Mouse (Mus musculus) C2C12 (cell line): Measurements from ENCODE around the gene Cd55b. TPM values are rescaled to one million over a fixed set of nuclear protein-coding genes. Genes with fewer than 3 reads are reported as not detected.

Experiments used
- H3K27me3 ChIP-seq: one replicate; pipeline ENCODE4 v1.6.1; 2011; ENCODE audit not compliant: control insufficient read depth, insufficient read depth, insufficient read length
- H3K36me3 ChIP-seq: one replicate; pipeline ENCODE4 v1.6.1; 2011; ENCODE audit not compliant: control insufficient read depth, insufficient read depth
- H3K4me3 ChIP-seq: one replicate; pipeline ENCODE4 v1.5.1; 2011; ENCODE audit warnings: mild to moderate bottlenecking, control low read depth; ENCODE audit not compliant: poor library complexity, insufficient read depth, severe bottlenecking
- H3K79me2 ChIP-seq: one replicate; pipeline ENCODE4 v1.6.1; 2011; ENCODE audit not compliant: control insufficient read depth, insufficient read depth
- H3K79me3 ChIP-seq: one replicate; pipeline ENCODE4 v1.6.1; 2011; ENCODE audit warnings: low read depth, control low read depth
- H3ac ChIP-seq: one replicate; pipeline ENCODE3; 2011; ENCODE audit warnings: low read depth; ENCODE audit not compliant: control insufficient read depth, insufficient read length
- CEBPB ChIP-seq: IDR thresholded peaks from one replicate; pipeline ENCODE4 v1.6.1; 2011; ENCODE audit warnings: low read depth, mild to moderate bottlenecking, control low read depth, moderate library complexity
- CTCF ChIP-seq: IDR thresholded peaks from one replicate; pipeline ENCODE4 v1.5.1; 2011; ENCODE audit not compliant: control insufficient read depth, insufficient read depth, insufficient read length
- FOSL1 ChIP-seq: IDR thresholded peaks from one replicate; pipeline ENCODE4 v1.8.0; 2011; ENCODE audit warnings: mild to moderate bottlenecking, low read length; ENCODE audit not compliant: poor library complexity, insufficient read depth, severe bottlenecking
- MAX ChIP-seq: IDR thresholded peaks from one replicate; pipeline ENCODE4 v1.6.1; 2011; ENCODE audit warnings: mild to moderate bottlenecking, control low read depth
- MYOD1 ChIP-seq: IDR thresholded peaks from one replicate; pipeline ENCODE4 v1.6.1; 2011; ENCODE audit warnings: low read depth; ENCODE audit not compliant: control insufficient read depth, insufficient read length
- MYOG ChIP-seq: IDR thresholded peaks from one replicate; pipeline ENCODE4 v1.6.1; 2011; ENCODE audit not compliant: control insufficient read depth, insufficient read length; ENCODE audit errors: extremely low read depth
- USF1 ChIP-seq: IDR thresholded peaks from one replicate; pipeline ENCODE4 v1.6.1; 2011; ENCODE audit warnings: low read depth, mild to moderate bottlenecking, control low read depth, moderate library complexity
- long read RNA-seq, 2 experiments: library from polyadenylated mRNA; unstranded; transcript quantifications; one replicate each; pipeline ENCODE4 v2.0.0; 2019 to 2020
- polyA plus RNA-seq: library from polyadenylated mRNA; unstranded; fragments of >200 nt; fragmentation: generic; extraction: Trizol; gene quantifications from one replicate; pipeline ENCODE4 v1.2.1, GENCODE M21; 2012; ENCODE audit warnings: missing spikeins

Cd55b gene
- polyA plus RNA-seq, result not detected
- long read RNA-seq, experiment 1, result 0 reads
- long read RNA-seq, experiment 2, result 0 reads

GRCm38 (mm10) chr1:130422664-130423111, at the start of gene Cd55b:
Cd55b (minus strand) TSS chr1:130423009.
- H3K79me3 ChIP-seq, result no peaks in the 10 kb centered on the region
- no peaks in the 10 kb centered on the region for H3K36me3 ChIP-seq
- peaks cover 8% of the 10 kb centered on the region for H3K27me3 ChIP-seq
- H3K79me2 ChIP-seq, result no peaks in the 10 kb centered on the region
- no peak within 1 kb of the TSS for H3ac ChIP-seq
- TF ChIP-seq MYOG (no peak), MAX (no peak), CEBPB (no peak), FOSL1 (no peak), CTCF (no peak), MYOD1 (no peak), USF1 (no peak)
- no peak within 1 kb of the TSS for H3K4me3 ChIP-seq

GRCm38 (mm10) chr1:130470074-130470473, 47.3 kb upstream of the Cd55b start:
- TF ChIP-seq CEBPB (no peak), MAX (no peak), USF1 (no peak), FOSL1 (no peak), MYOG (no peak), CTCF (no peak), MYOD1 (no peak)
- Histone ChIP-seq H3K79me3 (no peaks in the 10 kb centered on the region), H3ac (no peak overlapping the region), H3K4me3 (no peak overlapping the region), H3K27me3 (no peaks in the 10 kb centered on the region), H3K36me3 (no peaks in the 10 kb centered on the region), H3K79me2 (no peaks in the 10 kb centered on the region)

GRCm38 (mm10) chr1:130467453-130467852, 44.6 kb upstream of the Cd55b start:
- H3ac ChIP-seq, result no peak overlapping the region
- H3K79me2 ChIP-seq, result no peaks in the 10 kb centered on the region
- H3K27me3 ChIP-seq, result no peaks in the 10 kb centered on the region
- no peak for TF ChIP-seq FOSL1
- no peak for TF ChIP-seq CTCF
- TF ChIP-seq CEBPB, result no peak
- TF ChIP-seq MAX, result no peak
- no peak for TF ChIP-seq MYOD1
- TF ChIP-seq MYOG, result no peak
- no peak for TF ChIP-seq USF1
- no peak overlapping the region for H3K4me3 ChIP-seq
- no peaks in the 10 kb centered on the region for H3K36me3 ChIP-seq
- H3K79me3 ChIP-seq, result no peaks in the 10 kb centered on the region

- Histone ChIP-seq H3K4me3 (no peak overlapping the region), H3K79me2 (no peaks in the 10 kb centered on the region), H3K36me3 (no peaks in the 10 kb centered on the region), H3K27me3 (no peaks in the 10 kb centered on the region), H3K79me3 (no peaks in the 10 kb centered on the region), H3ac (no peak overlapping the region)
- no peak for TF ChIP-seq CTCF
- no peak for TF ChIP-seq CEBPB
- TF ChIP-seq MYOD1, result no peak
- no peak for TF ChIP-seq FOSL1
- no peak for TF ChIP-seq MAX
- no peak for TF ChIP-seq USF1
- TF ChIP-seq MYOG, result no peak
Measured at GRCm38 (mm10) chr1:130464173-130464572, 41.4 kb upstream of the Cd55b start.

- no peak overlapping the region for H3K4me3 ChIP-seq
- no peaks in the 10 kb centered on the region for H3K36me3 ChIP-seq
- H3K27me3 ChIP-seq, result no peaks in the 10 kb centered on the region
- no peaks in the 10 kb centered on the region for H3K79me2 ChIP-seq
- no peak for TF ChIP-seq CEBPB
- TF ChIP-seq MAX, result no peak
- TF ChIP-seq USF1, result no peak
- no peak for TF ChIP-seq MYOG
- no peak for TF ChIP-seq MYOD1
- TF ChIP-seq FOSL1, result no peak
- no peak for TF ChIP-seq CTCF
- H3ac ChIP-seq, result peak overlapping the region; percentile 7
- no peaks in the 10 kb centered on the region for H3K79me3 ChIP-seq
Measured at GRCm38 (mm10) chr1:130462867-130463266, 40.1 kb upstream of the Cd55b start.
